Mouse (Mus musculus) intestine, postnatal 0 days (tissue): ENCODE data around the gene Glis3. TPM values are rescaled to one million over a fixed set of nuclear protein-coding genes. Genes with fewer than 3 reads are reported as not detected.

Source experiments
- ATAC-seq: fragments of 200-750 bp; cut with Nextera tagmentation; 2 replicates; pipeline ENCODE4 v1.8.0; 2017; ENCODE audit warnings: mild to moderate bottlenecking, moderate TSS enrichment, moderate library complexity
- H3K27ac ChIP-seq: fragments of 300-500 bp; sonication (generic); 2 replicates; pipeline ENCODE4 v1.5.1; 2014; ENCODE audit warnings: mild to moderate bottlenecking, low read depth, low read length, moderate library complexity
- H3K27me3 ChIP-seq: fragments of 300-500 bp; sonication (generic); replicated peaks from 2 replicates; pipeline ENCODE4 v1.6.1; 2014; ENCODE audit warnings: low read length, mixed read lengths; ENCODE audit not compliant: control insufficient read depth, insufficient read depth
- H3K36me3 ChIP-seq: fragments of 300-500 bp; sonication (generic); 2 replicates; pipeline ENCODE4 v1.6.1; 2014; ENCODE audit warnings: mild to moderate bottlenecking, moderate library complexity; ENCODE audit not compliant: control insufficient read depth, insufficient read depth
- H3K4me1 ChIP-seq: fragments of 300-500 bp; sonication (generic); replicated peaks from 2 replicates; pipeline ENCODE4 v1.6.1; 2014; ENCODE audit warnings: antibody characterized with exemption, low read length, mixed read lengths; ENCODE audit not compliant: control insufficient read depth, insufficient read depth
- H3K4me2 ChIP-seq: fragments of 300-500 bp; sonication (generic); replicated peaks from 2 replicates; pipeline ENCODE4 v1.6.1; 2014; ENCODE audit warnings: low read depth, mild to moderate bottlenecking, moderate library complexity
- H3K4me3 ChIP-seq: fragments of 300-500 bp; sonication (generic); 2 replicates; pipeline ENCODE4 v1.5.1; 2014; ENCODE audit warnings: low read depth, low read length
- H3K9ac ChIP-seq: fragments of 300-500 bp; sonication (generic); 2 replicates; pipeline ENCODE4 v1.6.1; 2014; ENCODE audit warnings: mild to moderate bottlenecking, low read depth, low read length
- H3K9me3 ChIP-seq: fragments of 300-500 bp; sonication (generic); 2 replicates; pipeline ENCODE4 v1.6.1; 2016; ENCODE audit warnings: mixed run types; ENCODE audit not compliant: control insufficient read depth
- CTCF ChIP-seq: sonication (generic); IDR thresholded peaks from 2 replicates; pipeline ENCODE4 v1.5.1; 2016; ENCODE audit warnings: low read depth, mild to moderate bottlenecking, control low read depth, antibody characterized with exemption, moderate library complexity
- WGBS: fragments of 180-500 bp; shearing (Covaris S2); extraction: QIAGEN DNeasy Blood & Tissue Kit; methylation state at CpG from one replicate; pipeline ENCODE4 v1.1.7; 2014; 5-methylcytosine and 5-hydroxymethylcytosine counted together
- polyA plus RNA-seq: library from polyadenylated mRNA; unstranded; fragments of >200 nt; fragmentation: Nextera tagmentation; extraction: Ambion mirVana; gene quantifications from 2 replicates; pipeline ENCODE4 v1.2.1, GENCODE M21; 2015

Glis3 gene
- polyA plus RNA-seq, 1 experiment from 2014 or later = 0.86 TPM

- H3K4me3 ChIP-seq = no peak overlapping the region
- no peak overlapping the region for H3K27ac ChIP-seq
- H3K4me2 ChIP-seq = no peak overlapping the region
- no peaks in the 10 kb centered on the region for H3K9me3 ChIP-seq
- 83% methylated on average over 1 of the region's 1 CpGs for WGBS
- H3K27me3 ChIP-seq = no peaks in the 10 kb centered on the region
- H3K4me1 ChIP-seq = no peaks in the 10 kb centered on the region
- no peak for ATAC-seq
- no peak overlapping the region for H3K9ac ChIP-seq
- TF ChIP-seq CTCF = no peak
- no peaks in the 10 kb centered on the region for H3K36me3 ChIP-seq
These were observed 63.4 kb downstream of the Glis3 start for GRCm38 (mm10) chr19:28616487-28616886.

DNA sequence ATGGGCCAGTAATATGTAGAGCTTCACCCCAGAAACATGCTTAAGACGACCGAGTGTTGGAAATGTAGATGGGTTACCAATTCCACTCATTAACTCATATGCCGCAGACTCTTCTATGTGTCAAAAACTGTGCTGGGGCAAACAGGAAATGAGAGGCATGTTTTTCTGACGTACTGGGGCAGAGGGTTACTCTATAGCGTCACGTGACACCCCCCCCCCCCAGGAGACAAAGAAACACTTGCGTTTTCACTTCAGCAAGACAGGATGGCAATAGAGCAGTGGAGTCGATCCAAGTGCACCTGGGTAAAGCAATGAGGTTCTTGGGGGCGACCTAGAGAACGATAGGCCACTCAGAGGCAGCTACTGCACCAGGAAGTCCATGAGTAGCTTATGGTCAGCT is 67.6 kb downstream of the Glis3 start:
- no peaks in the 10 kb centered on the region for H3K36me3 ChIP-seq
- ATAC-seq = no peak
- no peak overlapping the region for H3K4me3 ChIP-seq
- no peak overlapping the region for H3K9ac ChIP-seq
- no peak overlapping the region for H3K4me2 ChIP-seq
- H3K27me3 ChIP-seq = no peaks in the 10 kb centered on the region
- no peaks in the 10 kb centered on the region for H3K4me1 ChIP-seq
- 86% methylated on average over 10 of the region's 10 CpGs for WGBS
- H3K9me3 ChIP-seq = no peaks in the 10 kb centered on the region
- TF ChIP-seq CTCF = no peak
- no peak overlapping the region for H3K27ac ChIP-seq

GRCm38 (mm10) chr19:28608747-28609146 is 71.1 kb downstream of the Glis3 start:
- no peaks in the 10 kb centered on the region for H3K4me1 ChIP-seq
- no peak for ATAC-seq
- no peak for TF ChIP-seq CTCF
- H3K27me3 ChIP-seq = no peaks in the 10 kb centered on the region
- H3K9me3 ChIP-seq = no peaks in the 10 kb centered on the region
- no peaks in the 10 kb centered on the region for H3K36me3 ChIP-seq
- no peak overlapping the region for H3K9ac ChIP-seq
- H3K4me3 ChIP-seq = no peak overlapping the region
- no peak overlapping the region for H3K27ac ChIP-seq
- H3K4me2 ChIP-seq = no peak overlapping the region
- WGBS = 90% methylated on average over 5 of the region's 5 CpGs

- no peaks in the 10 kb centered on the region for H3K36me3 ChIP-seq
- no peak for ATAC-seq
- no peaks in the 10 kb centered on the region for H3K4me1 ChIP-seq
- no peak overlapping the region for H3K9ac ChIP-seq
- no peak overlapping the region for H3K27ac ChIP-seq
- no peak for TF ChIP-seq CTCF
- H3K9me3 ChIP-seq = no peaks in the 10 kb centered on the region
- H3K4me3 ChIP-seq = no peak overlapping the region
- H3K4me2 ChIP-seq = no peak overlapping the region
- H3K27me3 ChIP-seq = no peaks in the 10 kb centered on the region
- WGBS = 79% methylated on average over 6 of the region's 6 CpGs
These were observed 71.6 kb downstream of the Glis3 start for GRCm38 (mm10) chr19:28608277-28608676.

- no peaks in the 10 kb centered on the region for H3K4me1 ChIP-seq
- ATAC-seq = no peak
- no peak overlapping the region for H3K4me3 ChIP-seq
- no peaks in the 10 kb centered on the region for H3K9me3 ChIP-seq
- H3K4me2 ChIP-seq = no peak overlapping the region
- H3K9ac ChIP-seq = no peak overlapping the region
- H3K36me3 ChIP-seq = no peaks in the 10 kb centered on the region
- no peak for TF ChIP-seq CTCF
- no peaks in the 10 kb centered on the region for H3K27me3 ChIP-seq
- WGBS = 83% methylated on average over 4 of the region's 4 CpGs
- no peak overlapping the region for H3K27ac ChIP-seq
These were observed 79.0 kb downstream of the Glis3 start for GRCm38 (mm10) chr19:28600866-28601265.

DNA sequence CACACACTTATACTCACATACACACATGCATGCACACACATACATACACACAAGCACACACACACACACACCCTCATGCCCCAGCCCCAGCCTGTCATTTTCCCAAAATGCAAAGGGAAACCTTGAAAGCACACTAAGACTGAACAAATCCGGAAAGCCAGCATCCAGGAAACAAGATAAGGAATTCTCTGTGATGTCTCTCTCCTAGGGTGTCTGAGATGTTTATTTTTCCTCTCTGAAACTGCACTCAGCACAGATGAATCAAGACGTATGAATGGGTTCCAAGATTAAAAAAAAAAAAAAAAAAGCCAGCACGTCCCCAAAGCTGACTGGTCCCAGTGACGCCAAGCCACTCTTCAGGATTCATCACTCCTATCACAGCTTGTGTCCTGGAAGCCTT is 85.7 kb downstream of the Glis3 start:
- Histone ChIP-seq H3K27me3 (no peaks in the 10 kb centered on the region), H3K4me3 (no peak overlapping the region), H3K4me1 (no peaks in the 10 kb centered on the region), H3K27ac (no peak overlapping the region), H3K4me2 (no peak overlapping the region), H3K9ac (no peak overlapping the region), H3K36me3 (no peaks in the 10 kb centered on the region), H3K9me3 (no peaks in the 10 kb centered on the region)
- WGBS = 26% methylated on average over 4 of the region's 4 CpGs
- TF ChIP-seq CTCF = no peak
- ATAC-seq = no peak

- H3K27me3 ChIP-seq = no peaks in the 10 kb centered on the region
- TF ChIP-seq CTCF = no peak
- H3K27ac ChIP-seq = no peak overlapping the region
- ATAC-seq = no peak
- WGBS = 64% methylated on average over 13 of the region's 13 CpGs
- no peak overlapping the region for H3K9ac ChIP-seq
- H3K4me1 ChIP-seq = no peaks in the 10 kb centered on the region
- no peak overlapping the region for H3K4me2 ChIP-seq
- H3K36me3 ChIP-seq = no peaks in the 10 kb centered on the region
- no peak overlapping the region for H3K4me3 ChIP-seq
- H3K9me3 ChIP-seq = no peaks in the 10 kb centered on the region
These were observed 86.9 kb downstream of the Glis3 start for GRCm38 (mm10) chr19:28592981-28593380.
